Mouse (Mus musculus): ENCODE measurements around the gene Zfp488.

Gene Zfp488

DNA sequence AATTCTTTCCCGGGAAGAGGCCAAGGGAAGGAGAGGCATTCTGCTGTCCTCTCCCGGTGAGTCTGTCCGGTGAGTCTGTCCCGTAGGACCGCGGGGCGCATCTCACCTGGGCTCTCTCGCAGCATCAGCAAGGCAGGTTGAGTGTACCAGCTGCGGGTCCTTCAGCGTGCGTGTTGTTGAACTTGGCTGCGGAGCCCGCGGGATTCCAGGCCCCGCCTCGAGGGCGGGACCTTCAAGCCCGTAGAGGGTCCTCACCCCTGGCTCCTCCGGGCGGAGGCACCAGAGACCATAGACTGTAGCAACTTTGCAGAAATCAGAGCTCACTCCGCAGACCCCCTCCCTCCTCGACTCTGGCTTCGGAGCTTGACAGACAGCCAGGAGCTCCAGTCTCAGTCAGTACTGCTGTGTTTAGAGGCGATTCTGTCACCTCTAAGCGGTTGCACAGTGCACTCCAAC, at the start of gene Zfp488:
Gene Zfp488, minus strand, starts transcription at position 161 of the 456 bp plus-strand sequence.
- DNase-seq (ENCODE audit: low spot score in 2 of 2) = no peak

DNA sequence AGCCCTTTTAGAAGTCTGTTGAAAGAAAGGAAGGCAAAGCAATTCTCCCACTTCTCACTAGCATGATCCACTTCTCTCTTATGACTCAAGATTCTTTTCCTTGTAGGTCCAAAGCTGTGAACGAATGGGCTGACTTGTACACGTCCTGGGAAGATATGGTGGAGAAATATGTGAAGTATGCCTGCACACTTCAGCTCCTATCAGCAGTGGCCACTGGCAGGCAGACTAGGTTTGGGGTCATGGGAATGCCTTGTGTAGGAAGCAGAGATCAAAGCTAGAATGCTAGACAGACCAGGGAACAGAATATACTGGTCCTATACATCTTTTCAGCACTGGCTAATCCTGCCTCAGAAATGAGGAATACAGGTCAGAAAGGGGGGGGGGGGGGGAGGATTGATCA, 48.1 kb upstream of the Zfp488 start:
- no peak for DNase-seq (ENCODE audit: low spot score in 2 of 2)

DNA sequence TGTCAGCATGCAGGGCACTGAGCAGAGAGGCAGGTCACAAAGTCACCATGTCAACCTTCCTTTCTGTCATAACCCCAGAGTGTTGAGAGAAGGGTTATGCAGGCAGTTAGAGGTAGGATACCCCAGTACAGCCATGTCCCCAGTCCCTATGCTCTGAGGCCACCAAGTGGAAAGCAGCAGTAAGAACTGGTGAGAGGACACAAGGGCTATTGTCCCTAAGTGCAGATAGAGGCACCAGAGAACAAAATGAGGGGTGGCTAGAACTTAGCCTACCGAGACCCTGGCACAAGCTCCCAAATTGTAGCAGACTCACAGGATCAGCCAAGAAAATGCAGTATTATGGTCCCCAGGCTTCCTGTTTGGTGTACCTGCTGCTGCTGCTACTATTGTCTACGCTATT, 38.4 kb upstream of the Zfp488 start:
- no peak for DNase-seq (ENCODE audit: low spot score in 2 of 2)

DNA sequence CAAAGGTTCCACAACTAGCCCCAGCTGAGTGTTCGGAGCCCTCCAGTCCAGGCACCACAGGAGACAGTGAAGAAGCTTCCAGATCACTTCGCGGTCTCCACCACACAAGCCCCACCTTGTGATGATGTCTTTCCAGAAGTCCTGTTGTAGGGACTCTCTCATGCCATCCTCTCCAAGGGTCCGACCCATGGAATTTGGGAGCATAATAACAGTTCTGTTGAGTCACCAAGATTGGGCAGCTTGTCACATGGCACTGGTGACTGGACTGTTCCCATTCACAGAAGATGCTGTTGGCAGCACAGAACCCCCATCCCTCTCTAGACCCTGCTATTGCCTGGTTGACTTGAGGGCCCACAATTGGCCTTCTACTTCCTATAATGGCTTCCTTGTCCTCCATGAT, 37.8 kb upstream of the Zfp488 start, which contains the start of gene Gm5460:
Gene Gm5460, plus strand, starts transcription at position 378 of the 400 bp plus-strand sequence.
- DNase-seq (ENCODE audit: low spot score in 2 of 2) = no peak

DNA sequence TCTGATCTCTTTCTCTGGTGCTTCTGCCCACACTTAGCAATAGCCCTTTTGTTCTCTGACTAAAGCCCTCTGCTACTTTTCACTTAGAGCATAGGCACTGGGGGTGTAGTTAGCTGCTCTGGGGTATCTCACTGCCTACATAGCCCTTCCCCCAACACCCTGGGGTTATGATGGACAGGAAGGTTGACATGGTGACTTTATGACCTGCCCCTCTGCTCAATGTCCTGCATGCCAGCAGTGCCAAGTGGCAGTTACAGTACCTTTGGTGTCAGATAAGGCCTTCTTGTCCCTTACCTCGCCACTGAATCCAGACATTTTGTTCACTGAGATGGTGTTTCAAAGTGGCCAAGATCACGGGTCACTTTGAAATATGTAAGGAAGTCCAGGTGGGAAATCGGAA, 36.5 kb upstream of the Zfp488 start, which contains the start of gene Gm30083:
Gene Gm30083, minus strand, starts transcription at position 120 of the 400 bp plus-strand sequence.
- no peak for DNase-seq (ENCODE audit: low spot score in 2 of 2)

DNA sequence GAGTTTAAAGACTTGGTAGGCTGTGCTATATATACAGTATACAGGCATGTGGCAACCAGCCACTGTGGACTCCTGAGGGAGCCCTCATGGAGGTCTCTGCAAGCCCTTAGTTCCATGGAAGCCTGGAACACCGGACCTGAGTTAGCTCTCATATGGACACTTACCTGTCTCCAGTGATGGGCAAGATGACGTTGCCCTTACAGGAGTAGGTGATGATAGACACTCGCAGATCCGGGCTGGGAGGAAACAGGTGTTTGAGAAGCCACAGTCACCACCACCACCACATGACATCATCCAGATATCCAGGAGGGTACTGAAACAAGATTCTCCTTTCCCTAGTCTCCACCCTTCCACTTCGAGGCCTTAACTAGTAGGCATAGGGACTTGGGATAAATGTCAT, 23.8 kb upstream of the Zfp488 start:
- DNase-seq (ENCODE audit: low spot score in 2 of 2) = no peak

DNA sequence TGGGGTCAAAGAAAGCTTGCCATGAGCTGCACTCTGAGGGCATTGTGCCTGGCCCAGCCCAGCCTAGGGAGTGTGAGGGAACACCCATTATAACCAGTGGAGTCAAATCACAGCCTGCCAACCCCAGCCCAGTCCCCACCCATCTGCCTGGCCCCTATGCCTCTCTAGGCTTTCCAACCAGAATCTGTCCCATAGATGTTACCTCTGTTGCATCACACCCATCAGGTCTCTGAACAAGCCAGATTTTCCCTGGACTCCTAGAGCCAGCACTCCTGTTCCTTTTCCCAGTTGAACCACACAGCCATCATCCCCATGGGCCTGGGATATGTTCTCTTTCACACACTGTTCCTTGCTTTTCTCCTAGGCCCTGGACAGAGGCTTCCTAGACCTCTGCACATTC, 22.9 kb upstream of the Zfp488 start:
- DNase-seq (ENCODE audit: low spot score in 2 of 2) = no peak

DNA sequence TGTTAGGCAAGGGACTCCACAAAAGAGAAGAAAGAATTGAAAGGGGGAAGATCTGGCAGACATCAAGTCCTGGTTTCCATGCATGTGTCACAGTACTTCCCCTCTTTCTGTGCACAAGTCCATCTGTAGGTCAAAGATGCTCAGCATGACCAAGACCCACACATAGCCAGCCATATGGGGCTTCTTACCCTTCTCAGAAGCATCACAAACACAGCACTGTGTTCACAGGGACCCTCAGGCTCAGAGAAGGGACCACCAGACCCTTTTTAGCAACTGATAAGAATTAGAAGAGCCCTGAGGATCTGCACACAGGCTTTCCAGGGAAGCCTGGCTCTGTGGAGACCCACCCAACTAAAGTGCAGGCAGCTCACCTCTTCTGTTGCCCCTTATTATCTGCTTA, 21.5 kb upstream of the Zfp488 start:
- DNase-seq (ENCODE audit: low spot score in 2 of 2) = no peak

DNA sequence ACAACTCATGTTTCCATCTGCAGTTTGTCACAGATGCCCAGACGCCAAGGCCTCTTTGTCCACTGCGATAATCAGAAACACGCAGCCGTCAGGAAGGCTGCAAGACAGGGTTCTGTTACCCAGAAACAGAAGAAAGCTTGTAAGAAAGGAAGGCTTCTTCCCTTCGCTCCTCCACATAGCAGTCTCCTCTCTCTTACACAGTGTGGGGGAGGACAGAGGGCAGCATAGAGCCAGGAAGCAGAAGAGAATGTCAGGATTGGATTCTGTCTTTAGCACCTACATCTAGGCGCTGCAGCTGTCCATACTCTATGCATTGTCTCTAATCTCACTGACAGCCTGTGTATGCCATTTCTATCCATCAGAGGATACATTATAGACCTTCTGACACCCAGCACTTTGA, 18.9 kb upstream of the Zfp488 start:
- no peak for DNase-seq (ENCODE audit: low spot score in 2 of 2)

DNA sequence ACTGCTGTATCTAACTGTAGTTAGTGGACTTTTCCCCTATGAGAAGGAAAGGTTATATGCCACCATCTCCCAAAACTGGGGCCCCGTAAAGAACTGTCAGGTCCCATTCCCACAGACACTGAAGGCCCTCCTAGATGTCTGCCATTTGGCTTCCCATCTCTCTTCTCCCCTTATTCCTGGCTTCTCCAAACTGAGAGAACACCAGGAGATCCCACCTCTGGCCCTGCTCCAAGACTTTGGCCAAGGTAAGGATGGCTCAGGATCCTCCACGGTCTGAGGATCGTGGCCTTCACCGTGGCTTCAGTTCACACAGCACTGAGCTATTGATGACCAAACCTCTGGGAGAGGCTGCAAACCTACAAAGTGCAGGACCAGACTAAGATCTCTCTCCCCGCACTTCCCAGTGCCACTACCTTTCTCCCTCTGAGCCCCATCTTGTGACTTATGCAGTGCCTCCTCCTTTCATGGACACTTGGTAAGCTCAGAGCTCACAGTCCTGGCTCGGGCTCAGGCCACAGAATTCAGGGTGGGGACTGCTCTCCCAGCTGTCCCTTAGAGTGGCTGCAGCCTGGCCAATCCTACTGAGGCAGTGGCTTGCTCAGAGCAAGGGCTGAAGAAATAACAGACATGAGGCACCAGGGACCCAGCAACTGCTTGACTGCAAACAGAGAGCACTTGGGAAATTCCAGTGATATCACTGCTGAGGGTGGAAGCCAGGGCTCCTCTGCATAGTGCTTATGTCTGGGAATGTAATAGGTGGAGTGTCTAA, 15.1 kb upstream of the Zfp488 start:
- DNase-seq (ENCODE audit: low spot score in 2 of 2) = no peak

DNA sequence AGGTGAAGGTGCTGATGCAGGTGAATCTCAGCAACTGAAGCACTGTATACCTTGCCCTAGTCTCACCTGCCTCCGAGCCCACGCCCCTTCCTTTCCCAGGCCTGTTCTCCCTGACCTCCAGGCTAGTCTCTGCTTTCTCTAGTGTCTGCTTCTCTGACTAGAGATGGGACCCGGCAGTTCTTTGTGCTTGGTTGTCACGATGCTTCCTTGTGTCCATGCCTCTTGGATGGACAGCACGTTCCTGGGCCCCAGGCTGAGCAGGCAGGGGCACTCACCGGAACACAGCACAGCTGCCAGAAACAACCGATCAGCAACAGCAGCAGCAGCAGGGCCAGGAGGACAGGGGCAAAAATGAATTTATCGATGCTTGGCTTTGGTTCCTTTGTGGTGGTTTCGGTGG, 14.5 kb upstream of the Zfp488 start:
- no peak for DNase-seq (ENCODE audit: low spot score in 2 of 2)

DNA sequence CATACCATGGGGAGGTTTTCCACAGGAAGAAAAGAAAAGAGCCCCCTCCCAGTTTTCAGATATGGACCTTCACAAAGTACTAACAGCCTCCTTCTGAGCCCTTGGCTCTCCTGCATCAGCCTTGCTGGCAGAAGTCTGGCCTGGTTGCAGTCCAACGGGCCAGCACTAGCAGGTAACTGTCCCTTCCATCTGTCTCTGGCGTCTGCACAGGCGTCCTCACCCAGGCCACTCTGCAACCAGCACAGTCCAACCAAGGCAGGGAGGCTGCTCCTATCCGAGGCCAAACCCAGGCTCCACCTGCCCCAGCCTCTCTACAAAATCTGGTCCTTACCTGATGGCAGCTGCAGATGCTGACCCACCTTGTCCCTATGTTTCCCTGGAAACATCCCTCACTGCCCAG, 13.4 kb upstream of the Zfp488 start:
- no peak for DNase-seq (ENCODE audit: low spot score in 2 of 2)

DNA sequence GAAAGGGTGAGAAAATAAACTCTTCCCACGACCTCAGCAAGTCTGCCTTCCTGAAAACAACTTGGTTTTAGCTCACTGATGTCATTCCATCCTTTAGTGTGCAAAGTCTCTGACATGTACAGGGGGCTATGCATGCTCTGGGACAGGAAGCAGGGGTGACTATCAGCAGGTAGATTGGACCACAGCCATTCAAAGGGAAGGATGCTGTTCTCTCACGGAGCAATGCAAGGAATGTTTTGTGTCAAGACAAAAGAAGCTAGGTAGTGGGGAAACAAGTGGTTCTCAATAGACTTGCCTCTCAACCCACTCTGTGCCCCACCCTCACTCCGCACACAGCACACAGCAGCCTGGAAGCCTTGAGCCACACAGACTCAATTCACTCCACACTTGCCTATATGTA, 10.6 kb upstream of the Zfp488 start:
- DNase-seq (ENCODE audit: low spot score in 2 of 2) = no peak

DNA sequence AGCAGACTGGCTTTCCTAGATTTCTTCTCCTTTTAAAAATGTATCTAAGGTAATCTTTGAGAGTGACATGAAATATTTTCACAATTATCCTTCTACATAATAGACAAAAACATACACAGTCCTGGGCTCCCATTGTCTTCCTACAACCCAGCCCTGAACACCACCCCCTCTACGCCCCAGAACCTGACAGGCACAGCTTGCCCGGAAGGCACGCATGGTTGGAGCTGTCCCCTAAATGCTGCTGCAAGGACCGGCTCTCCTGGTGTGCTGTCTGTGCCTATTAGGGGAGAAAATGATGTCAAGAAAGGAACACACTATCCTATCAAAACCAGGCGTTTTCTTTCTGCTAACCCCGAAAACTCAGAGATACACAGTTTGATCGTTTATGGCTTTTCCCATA, 816 bp downstream of the Zfp488 start:
- DNase-seq (ENCODE audit: low spot score in 2 of 2) = no peak

DNA sequence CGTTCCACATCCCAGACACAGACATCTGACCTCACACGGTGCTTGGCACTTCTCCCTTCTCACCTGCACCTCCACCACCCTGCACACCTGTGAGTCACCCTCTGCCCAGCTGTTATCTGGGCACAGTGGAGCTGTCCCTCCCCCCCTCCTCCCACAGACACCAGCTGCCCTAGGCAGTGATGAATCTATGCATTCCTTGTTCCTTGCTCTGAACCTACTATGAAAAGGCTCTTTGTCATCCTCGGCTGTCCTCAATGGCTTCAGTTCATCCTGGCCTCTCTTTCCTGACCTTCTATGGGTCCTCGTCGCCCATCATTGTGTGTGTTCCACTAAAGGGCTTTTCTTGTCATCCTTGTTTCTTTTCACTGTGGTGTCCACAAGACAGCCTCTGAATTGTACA, 3.8 kb downstream of the Zfp488 start:
- no peak for DNase-seq (ENCODE audit: low spot score in 2 of 2)

DNA sequence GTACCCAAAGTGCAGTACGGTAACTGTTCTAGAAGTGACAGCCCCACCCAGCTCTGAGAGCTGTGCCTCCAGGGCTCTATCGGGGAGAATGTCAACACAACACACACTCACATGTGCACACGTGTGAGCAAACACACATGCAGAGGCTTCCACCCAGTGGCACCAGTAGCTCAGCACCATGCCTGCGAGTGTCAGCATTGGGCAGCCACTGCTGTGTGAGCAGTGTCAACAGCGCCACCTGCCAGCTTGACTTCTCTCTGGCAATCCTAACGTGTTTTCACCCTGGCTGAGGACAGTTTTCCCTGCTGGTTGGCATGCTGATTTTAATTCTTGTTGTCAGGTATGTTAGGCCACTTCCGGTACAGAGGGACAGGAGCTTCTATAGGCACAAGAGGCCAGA, 5.9 kb downstream of the Zfp488 start:
- no peak for DNase-seq (ENCODE audit: low spot score in 2 of 2)

DNA sequence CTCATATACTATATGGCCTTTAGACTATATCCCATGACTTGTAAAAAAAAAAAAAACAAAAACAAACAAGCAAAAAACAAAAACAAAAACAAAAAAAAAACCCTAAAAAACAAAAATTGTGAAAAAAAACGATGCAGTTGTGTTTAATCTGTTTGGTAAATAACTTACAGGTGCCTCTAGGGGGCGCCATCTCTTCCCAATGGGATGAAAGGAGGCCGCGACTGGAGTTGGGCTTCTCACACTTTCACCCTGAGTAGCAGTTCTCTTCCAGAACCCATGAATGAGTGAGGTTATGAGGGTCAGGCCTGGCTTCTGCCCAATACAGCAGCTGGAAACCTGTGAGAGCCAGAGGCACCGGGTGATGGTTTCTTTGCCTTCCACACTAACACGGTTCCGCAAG, 12.9 kb downstream of the Zfp488 start:
- DNase-seq (ENCODE audit: low spot score in 2 of 2) = no peak

DNA sequence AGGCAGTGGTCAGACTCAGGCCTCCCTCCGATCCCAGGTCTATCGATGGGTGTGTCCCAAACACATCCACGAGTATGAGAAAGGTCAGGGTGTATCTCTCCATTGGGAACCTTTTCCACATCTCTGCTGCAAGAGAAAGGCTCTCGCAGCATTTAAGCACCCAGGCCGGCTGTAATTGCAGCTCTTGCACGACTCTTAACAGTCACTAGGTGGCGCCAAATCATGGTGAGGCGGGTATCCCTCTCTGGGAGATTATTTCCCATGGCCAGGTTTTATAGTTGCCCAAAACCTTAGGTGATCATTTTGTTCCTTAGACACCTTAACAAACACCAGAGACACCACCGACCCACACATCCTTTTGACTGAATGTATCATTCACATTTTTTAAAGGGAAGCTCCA, 19.2 kb downstream of the Zfp488 start:
- DNase-seq (ENCODE audit: low spot score in 2 of 2) = no peak

DNA sequence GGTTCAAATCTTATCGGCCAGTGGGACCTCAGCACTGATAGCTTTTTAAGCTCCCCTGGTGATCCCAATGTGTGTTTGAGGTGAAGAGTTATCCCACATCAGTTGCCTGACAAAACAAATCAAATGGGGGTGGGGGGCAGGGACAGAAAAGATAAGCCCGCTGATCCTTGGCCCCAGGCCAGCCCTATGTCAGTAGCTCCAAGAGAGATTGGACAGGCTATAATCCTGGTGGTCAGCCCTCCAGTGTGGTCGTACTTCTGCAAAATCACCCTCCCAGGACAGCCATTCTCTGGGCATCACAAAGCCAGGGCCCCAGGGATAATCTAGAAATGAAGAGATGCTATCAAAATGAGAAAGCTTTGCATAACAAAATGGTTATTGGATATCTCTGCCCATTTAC, 19.7 kb downstream of the Zfp488 start:
- no peak for DNase-seq (ENCODE audit: low spot score in 2 of 2)

DNA sequence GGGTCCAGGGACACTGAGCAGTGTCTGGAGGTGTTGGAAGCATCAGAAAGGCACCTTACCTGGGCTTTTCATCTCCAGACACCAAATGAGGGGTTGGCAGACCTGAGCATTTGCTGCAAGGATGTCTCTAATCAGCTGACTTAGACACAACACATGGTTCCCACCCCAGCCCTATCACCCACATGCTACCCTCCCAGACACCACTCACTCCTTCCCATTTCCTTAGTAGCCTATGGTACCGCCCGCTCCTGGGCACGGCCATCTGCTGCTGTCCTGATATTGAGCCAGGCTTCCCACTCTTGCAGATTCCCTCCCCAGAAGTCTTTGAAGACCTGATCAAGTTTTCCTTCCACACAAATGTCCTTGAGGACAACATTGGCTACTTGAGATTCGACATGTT, 20.4 kb downstream of the Zfp488 start:
- DNase-seq (ENCODE audit: low spot score in 2 of 2) = no peak

DNA sequence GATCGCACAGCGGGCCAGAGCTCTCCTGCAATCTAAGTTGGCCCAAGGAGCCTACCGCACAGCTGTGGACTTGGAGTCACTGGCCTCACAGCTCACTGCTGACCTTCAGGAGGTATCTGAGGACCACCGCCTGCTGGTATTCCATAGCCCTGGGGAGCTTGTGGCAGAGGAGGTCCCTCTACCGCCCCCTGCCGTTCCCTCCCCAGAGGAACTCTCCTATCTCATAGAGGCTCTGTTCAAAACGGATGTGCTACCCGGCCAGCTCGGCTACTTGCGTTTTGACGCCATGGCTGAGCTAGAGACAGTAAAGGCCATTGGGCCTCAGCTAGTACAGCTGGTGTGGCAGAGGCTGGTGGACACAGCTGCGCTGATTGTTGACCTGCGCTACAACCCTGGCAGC, 22.5 kb downstream of the Zfp488 start:
- DNase-seq (ENCODE audit: low spot score in 2 of 2) = no peak

DNA sequence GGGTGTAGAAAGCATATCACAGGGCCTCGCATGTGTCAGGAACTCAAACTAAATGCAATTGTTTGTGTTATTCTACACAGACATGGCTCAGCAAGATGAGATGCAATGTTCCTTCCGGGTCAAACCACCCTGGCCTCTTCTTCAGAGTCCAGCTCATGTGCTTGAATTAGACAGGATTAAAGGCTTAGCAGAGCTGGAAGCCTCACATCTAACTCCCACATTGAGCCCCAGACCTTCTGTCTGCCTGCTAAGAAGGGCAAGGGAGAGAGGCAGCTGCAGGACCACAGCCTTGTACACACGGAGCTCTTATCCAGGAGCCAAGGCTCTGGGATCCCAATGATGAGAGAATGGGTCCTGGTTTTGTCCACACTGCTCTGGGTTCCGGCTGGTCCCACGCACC, 24.8 kb downstream of the Zfp488 start, which contains the start of gene Rbp3:
Gene Rbp3, plus strand, starts transcription at position 243 of the 400 bp plus-strand sequence.
- DNase-seq (ENCODE audit: low spot score in 2 of 2) = no peak

DNA sequence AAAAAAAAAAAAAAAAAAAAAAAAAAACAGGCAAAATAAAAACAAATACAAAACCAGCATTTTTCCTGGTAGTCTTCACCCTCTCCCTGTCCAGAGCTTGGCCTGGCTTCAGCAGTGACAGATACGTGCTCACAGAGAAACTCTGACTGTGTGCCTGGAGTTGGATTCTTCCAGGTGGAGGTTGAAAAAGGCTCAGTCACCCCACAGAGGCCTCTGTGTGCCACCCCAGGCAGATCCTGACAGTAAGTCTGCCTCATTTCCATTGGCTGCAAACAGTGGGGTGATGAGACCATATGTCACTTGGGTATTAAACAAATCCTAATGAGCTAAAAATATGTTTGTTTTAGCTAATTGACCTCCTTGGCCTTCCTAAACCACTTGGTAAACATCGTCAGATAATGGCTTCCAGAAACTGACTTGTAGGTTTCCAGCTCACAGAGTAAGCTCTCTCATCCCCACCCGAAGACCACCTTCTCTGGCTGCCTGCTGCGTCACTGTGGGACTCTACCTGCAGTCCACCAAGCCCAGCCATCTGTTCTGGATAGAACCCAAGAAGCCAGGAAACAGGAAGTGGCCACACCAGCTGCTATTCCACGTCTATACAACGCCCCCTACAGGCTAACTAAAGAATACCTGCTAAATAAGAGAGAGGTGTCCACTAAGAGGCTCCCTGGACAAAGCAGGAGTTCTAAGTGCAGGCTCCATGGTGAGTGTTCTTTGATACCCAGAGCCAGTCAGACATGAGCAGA, 26.2 kb downstream of the Zfp488 start:
- no peak for DNase-seq (ENCODE audit: low spot score in 2 of 2)
